10 mouse cellular contexts compared by ENCODE assay signal in genomic region chr1:189495386-189496150, GRCm38 (mm10).
DNase-seq lines count a peak whose midpoint lies in the region; ATAC-seq and TF ChIP-seq lines count a peak whose summit lies in the region.
"Had no signal": no experiment of that assay in that cellular context is flagged by ENCODE, and none has a peak within 500 bp of the region (broad histone marks: within the 10 kb centered on the region; RNA-seq: fewer than 3 reads in every experiment).

No protein-coding gene starts in this region.

- no peak overlapping the region for H3K27ac ChIP-seq in forebrain, embryonic 14.5 days (ENCODE audit: low read depth, low read length)
- H3K27ac ChIP-seq in forebrain, embryonic 16.5 days (ENCODE audit: low read length) = no peak overlapping the region
- peak overlapping the region; percentile 53; the same call in 1 of the 2 replicates for H3K27ac ChIP-seq in heart, adult 2 months
- H3K27ac ChIP-seq in kidney, postnatal 0 days = peak overlapping the region; percentile 39; the same call in 1 of the 2 replicates
- 0 out of 2 replicates have a peak overlapping the region, but pooled peaks have one; percentile 11 for H3K27ac ChIP-seq in lung, embryonic 15.5 days

- H3K9me3 ChIP-seq in forebrain, embryonic 14.5 days (replicated peaks; ENCODE audit: control insufficient read depth, low read length) = no peaks in the 10 kb centered on the region
- no peaks in the 10 kb centered on the region for H3K9me3 ChIP-seq in forebrain, embryonic 16.5 days (ENCODE audit: control insufficient read depth, low read length)
- H3K9me3 ChIP-seq in kidney, postnatal 0 days (replicated peaks; ENCODE audit: low read length) = no peaks in the 10 kb centered on the region
- no peaks in the 10 kb centered on the region for H3K9me3 ChIP-seq in lung, embryonic 15.5 days

- H3K79me2 ChIP-seq in heart, adult 2 months (replicated peaks; ENCODE audit: control insufficient read depth, insufficient read depth, low read length) = no peaks in the 10 kb centered on the region

- H3K9ac ChIP-seq in forebrain, embryonic 14.5 days (ENCODE audit: low read length) = no peak overlapping the region
- no peak overlapping the region for H3K9ac ChIP-seq in forebrain, embryonic 16.5 days (replicated peaks; ENCODE audit: low read depth, low read length)
- H3K9ac ChIP-seq in heart, adult 2 months (ENCODE audit: low read depth, low read length) = no peak overlapping the region; the same call in 1 of the 2 replicates
- no peak overlapping the region for H3K9ac ChIP-seq in kidney, postnatal 0 days (ENCODE audit: low read depth, low read length)
- H3K9ac ChIP-seq in lung, embryonic 15.5 days = no peak overlapping the region

- peak; percentile 21; the same call in 1 of the 2 replicates for TF ChIP-seq POLR2A in heart, adult 2 months (IDR thresholded peaks at IDR 0.05; ENCODE audit: insufficient read depth, low read depth, low read length)

- no peak overlapping the region for H3K4me3 ChIP-seq in forebrain, embryonic 14.5 days (ENCODE audit: low read depth, low read length)
- no peak overlapping the region for H3K4me3 ChIP-seq in forebrain, embryonic 16.5 days (replicated peaks; ENCODE audit: low read length)
- H3K4me3 ChIP-seq in heart, adult 2 months = no peak overlapping the region
- H3K4me3 ChIP-seq in kidney, postnatal 0 days (replicated peaks; ENCODE audit: low read depth, low read length) = no peak overlapping the region
- H3K4me3 ChIP-seq in lung, embryonic 15.5 days = no peak overlapping the region
- H3K4me3 ChIP-seq: myocyte had no signal

- intact Hi-C loops in heart, adult 2 months (cut with DNase I) = loop anchor here (10.0 kb wide), 1 partner anchor 151 kb away; no protein-coding TSS in a partner anchor

- no peak for ATAC-seq in forebrain, embryonic 14.5 days
- no peak for ATAC-seq in forebrain, embryonic 16.5 days
- no peak; the same call in 1 of the 2 replicates for ATAC-seq in kidney, postnatal 0 days (replicated peaks; ENCODE audit: low FRiP score, low read depth)
- 0 out of 2 replicates have a peak, but pooled peaks have one; percentile 31 for ATAC-seq in lung, embryonic 15.5 days (ENCODE audit: borderline replicate concordance, extremely low read depth, low FRiP score, low TSS enrichment)

- H3K36me3 ChIP-seq in forebrain, embryonic 14.5 days (ENCODE audit: control insufficient read depth, insufficient read depth, low read length) = no peaks in the 10 kb centered on the region
- H3K36me3 ChIP-seq in forebrain, embryonic 16.5 days (ENCODE audit: control insufficient read depth, insufficient read depth) = no peaks in the 10 kb centered on the region
- no peaks in the 10 kb centered on the region for H3K36me3 ChIP-seq in heart, adult 2 months (ENCODE audit: control insufficient read depth, insufficient read depth, low read length)
- H3K36me3 ChIP-seq in kidney, postnatal 0 days (ENCODE audit: insufficient read depth, low read length) = no peaks in the 10 kb centered on the region
- H3K36me3 ChIP-seq in lung, embryonic 15.5 days = no peaks in the 10 kb centered on the region

- DNase-seq in forebrain, embryonic 14.5 days (ENCODE audit: low spot score) = peak; percentile 20
- DNase-seq in heart, adult 2 months = peak; percentile 51 to 64
- peak; percentile 77 for DNase-seq in kidney, postnatal 0 days (ENCODE audit: low spot score)
- no peak for DNase-seq in spleen, adult 18-20 months
- no peak for DNase-seq in thymus, postnatal 36 days
- DNase-seq in cerebellum, adult 11 months = no peak

- TF ChIP-seq EP300 in heart, adult 2 months (IDR thresholded peaks at IDR 0.05; ENCODE audit: insufficient read depth, low read depth, low read length) = no peak

- WGBS in forebrain, embryonic 14.5 days = 78% methylated on average over 11 of the region's 11 CpGs
- whole genome bisulfite sequencing in forebrain, embryonic 16.5 days = 69% methylated on average over 11 of the region's 11 CpGs
- 46% methylated on average over 11 of the region's 11 CpGs for WGBS in heart, adult 2 months
- 43% methylated on average over 11 of the region's 11 CpGs for WGBS in kidney, postnatal 0 days
- WGBS in lung, embryonic 15.5 days = 53% methylated on average over 11 of the region's 11 CpGs

- TF ChIP-seq CTCF in heart, adult 2 months (IDR thresholded peaks at IDR 0.05) = no peak
- no peak for TF ChIP-seq CTCF in kidney, postnatal 0 days (IDR thresholded peaks at IDR 0.05; ENCODE audit: low read depth)

- H3K27me3 ChIP-seq in forebrain, embryonic 14.5 days (replicated peaks; ENCODE audit: control insufficient read depth, insufficient read depth, low read length) = no peaks in the 10 kb centered on the region
- H3K27me3 ChIP-seq in forebrain, embryonic 16.5 days (replicated peaks; ENCODE audit: control insufficient read depth, insufficient read depth, low read length) = no peaks in the 10 kb centered on the region
- H3K27me3 ChIP-seq in heart, adult 2 months (ENCODE audit: control insufficient read depth, insufficient read depth, low read length) = no peaks in the 10 kb centered on the region; the same call in 1 of the 2 replicates
- H3K27me3 ChIP-seq in kidney, postnatal 0 days (ENCODE audit: insufficient read depth, low read length) = no peaks in the 10 kb centered on the region
- H3K27me3 ChIP-seq in lung, embryonic 15.5 days = no peaks in the 10 kb centered on the region
- H3K27me3 ChIP-seq: CH12.LX had no signal

- H3K4me2 ChIP-seq in forebrain, embryonic 14.5 days (ENCODE audit: low read length) = no peak overlapping the region
- no peak overlapping the region for H3K4me2 ChIP-seq in forebrain, embryonic 16.5 days (ENCODE audit: low read length)
- H3K4me2 ChIP-seq in kidney, postnatal 0 days (ENCODE audit: low read length) = no peak overlapping the region
- H3K4me2 ChIP-seq in lung, embryonic 15.5 days = no peak overlapping the region

- H3K4me1 ChIP-seq in forebrain, embryonic 14.5 days (ENCODE audit: control insufficient read depth, insufficient read depth, low read length) = peaks cover 3% of the 10 kb centered on the region; the same call in 1 of the 2 replicates
- H3K4me1 ChIP-seq in forebrain, embryonic 16.5 days (replicated peaks; ENCODE audit: control insufficient read depth, insufficient read depth, low read length) = no peaks in the 10 kb centered on the region
- peaks cover 4% of the 10 kb centered on the region for H3K4me1 ChIP-seq in heart, adult 2 months (ENCODE audit: control insufficient read depth, insufficient read depth, low read length)
- peaks cover 11% of the 10 kb centered on the region; the same call in 1 of the 2 replicates for H3K4me1 ChIP-seq in kidney, postnatal 0 days (replicated peaks; ENCODE audit: insufficient read depth, low read length)
- peaks cover 4% of the 10 kb centered on the region; the same call in 1 of the 2 replicates for H3K4me1 ChIP-seq in lung, embryonic 15.5 days

Comparison
In these comparisons a context has a peak if more than half of its experiments do, and no peak if none do; other contexts are left out.
1. DNase-seq: peak in forebrain, embryonic 14.5 days (single experiment), heart, adult 2 months (2 of 2) and kidney, postnatal 0 days (single experiment); none in spleen, adult 18-20 months (0 of 2), thymus, postnatal 36 days (0 of 2) and cerebellum, adult 11 months (single experiment).
2. H3K27ac ChIP-seq: peak in heart, adult 2 months (single experiment), kidney, postnatal 0 days (single experiment) and lung, embryonic 15.5 days (single experiment); none in forebrain, embryonic 14.5 days (single experiment) and forebrain, embryonic 16.5 days (single experiment).